Mouse (Mus musculus) myocyte (in vitro differentiated cells): ENCODE results near the gene Pmf1. TPM values are rescaled to one million over a fixed set of nuclear protein-coding genes. Genes with fewer than 3 reads are reported as not detected.

Experiments
- H3K27me3 ChIP-seq: one replicate; pipeline ENCODE4 v1.6.1; 2011; ENCODE audit not compliant: control insufficient read depth, insufficient read depth, insufficient read length
- H3K36me3 ChIP-seq: one replicate; pipeline ENCODE4 v1.6.1; 2011; ENCODE audit not compliant: control insufficient read depth, insufficient read depth
- H3K4me2 ChIP-seq: one replicate; pipeline ENCODE4 v1.6.1; 2011; ENCODE audit warnings: low read depth, control low read depth
- H3K4me3 ChIP-seq: one replicate; pipeline ENCODE4 v1.5.1; 2011; ENCODE audit warnings: mild to moderate bottlenecking, control low read depth, moderate library complexity
- H3K79me2 ChIP-seq: one replicate; pipeline ENCODE4 v1.6.1; 2011; ENCODE audit not compliant: control insufficient read depth, insufficient read depth
- H3ac ChIP-seq: one replicate; pipeline ENCODE4 v1.6.1; 2011; ENCODE audit not compliant: control insufficient read depth, insufficient read length
- CEBPB ChIP-seq: IDR thresholded peaks from 2 replicates; pipeline ENCODE4 v1.6.1; 2011; ENCODE audit warnings: mild to moderate bottlenecking, moderate library complexity; ENCODE audit not compliant: poor library complexity, insufficient read depth, severe bottlenecking
- E2F4 ChIP-seq: IDR thresholded peaks from one replicate; pipeline ENCODE4 v1.6.1; 2011; ENCODE audit warnings: mild to moderate bottlenecking, control low read depth, moderate library complexity; ENCODE audit not compliant: insufficient read depth
- MAX ChIP-seq: IDR thresholded peaks from one replicate; pipeline ENCODE4 v1.6.1; 2011; ENCODE audit warnings: low read depth, mild to moderate bottlenecking, control low read depth
- MYOD1 ChIP-seq, 3 experiments: IDR thresholded peaks; one replicate each; pipeline ENCODE4 v1.6.1; 2011; ENCODE audit warnings: control low read depth in 2 of 3, low read depth in 2 of 3, mild to moderate bottlenecking in 2 of 3, moderate library complexity in 1 of 3; ENCODE audit not compliant: insufficient read length in 2 of 3, control insufficient read depth in 1 of 3
- MYOG ChIP-seq, 3 experiments: IDR thresholded peaks; one replicate each; pipeline ENCODE4 v1.6.1; 2011; ENCODE audit warnings: control low read depth in 2 of 3, low read depth in 2 of 3, mild to moderate bottlenecking in 2 of 3; ENCODE audit not compliant: insufficient read length in 2 of 3, control insufficient read depth in 1 of 3, insufficient read depth in 1 of 3
- POLR2A ChIP-seq: IDR thresholded peaks from one replicate; pipeline ENCODE4 v1.6.1; 2011; ENCODE audit warnings: low read depth, mild to moderate bottlenecking, control low read depth, moderate library complexity; ENCODE audit not compliant: insufficient read length
- POLR2AphosphoS2 ChIP-seq: IDR thresholded peaks from one replicate; pipeline ENCODE4 v1.6.1; 2011; ENCODE audit warnings: low read depth, control low read depth; ENCODE audit not compliant: insufficient read length
- REST ChIP-seq: IDR thresholded peaks from one replicate; pipeline ENCODE4 v1.6.1; 2011; ENCODE audit warnings: mild to moderate bottlenecking, control low read depth, moderate library complexity; ENCODE audit not compliant: insufficient read depth, insufficient read length
- SRF ChIP-seq: IDR thresholded peaks from one replicate; pipeline ENCODE4 v1.6.1; 2011; ENCODE audit warnings: low read depth; ENCODE audit not compliant: control insufficient read depth, insufficient read length
- TCF12 ChIP-seq: IDR thresholded peaks from one replicate; pipeline ENCODE4 v1.6.1; 2011; ENCODE audit warnings: mild to moderate bottlenecking, control low read depth; ENCODE audit not compliant: poor library complexity, insufficient read depth, severe bottlenecking
- TCF3 ChIP-seq: IDR thresholded peaks from one replicate; pipeline ENCODE4 v1.6.1; 2011; ENCODE audit warnings: low read depth, control low read depth; ENCODE audit not compliant: insufficient read length
- USF1 ChIP-seq: IDR thresholded peaks from one replicate; pipeline ENCODE4 v1.6.1; 2011; ENCODE audit warnings: low read depth, mild to moderate bottlenecking, control low read depth, moderate library complexity
- polyA plus RNA-seq: library from polyadenylated mRNA; unstranded; fragments of >200 nt; fragmentation: generic; extraction: Trizol; gene quantifications from one replicate; pipeline ENCODE4 v1.2.1, GENCODE M21; 2012; ENCODE audit warnings: missing spikeins

Gene Pmf1
- polyA plus RNA-seq, 1 experiment, result 59.0 TPM

DNA sequence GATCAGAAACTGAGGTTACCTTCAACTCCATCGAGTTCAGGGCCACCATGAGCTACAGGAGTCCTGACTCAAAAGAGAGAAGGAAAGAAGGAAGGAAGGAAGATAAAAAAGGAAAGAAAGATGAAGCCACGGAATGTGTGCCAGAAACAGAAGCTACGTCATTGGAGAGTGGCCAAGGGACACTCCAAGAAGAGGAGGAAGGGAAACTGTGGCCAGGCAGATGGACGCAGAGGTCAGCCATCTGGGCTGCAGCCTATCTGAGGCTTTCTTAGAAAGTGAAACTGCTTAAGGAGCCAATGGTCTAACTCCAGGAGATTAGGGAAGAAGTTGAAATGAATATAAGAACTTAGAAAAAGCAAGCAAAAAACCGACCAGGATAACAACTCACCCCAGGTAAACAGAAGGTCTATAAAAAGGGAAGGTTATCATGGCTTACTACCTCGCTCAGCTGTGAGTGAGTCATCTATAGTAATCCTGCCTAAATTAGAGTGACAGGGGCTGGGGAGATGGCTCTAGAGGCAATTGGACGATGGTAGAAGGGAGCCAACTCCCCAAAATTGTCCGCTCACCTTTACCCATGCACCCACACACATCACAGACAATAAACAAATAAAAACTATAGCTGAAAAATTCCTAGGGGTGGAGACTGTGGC lies 36.5 kb upstream of the Pmf1 start:
- Histone ChIP-seq H3ac (no peak overlapping the region), H3K27me3 (no peaks in the 10 kb centered on the region), H3K79me2 (no peaks in the 10 kb centered on the region), H3K4me3 (no peak overlapping the region), H3K4me2 (peak overlapping the region; percentile 56), H3K36me3 (no peaks in the 10 kb centered on the region)
- TF ChIP-seq E2F4 (no peak), POLR2A (no peak), MAX (no peak), TCF12 (no peak), REST (no peak), MYOD1 (IDR thresholded peaks at IDR 0.05; ENCODE audit: control insufficient read depth in 1 of 3, insufficient read length in 2 of 3, low read depth in 2 of 3) (no peak), TCF3 (no peak), POLR2AphosphoS2 (no peak), MYOG (IDR thresholded peaks at IDR 0.05; ENCODE audit: control insufficient read depth in 1 of 3, insufficient read depth in 1 of 3, insufficient read length in 2 of 3, low read depth in 2 of 3) (no peak), USF1 (no peak), SRF (no peak), CEBPB (no peak)

GRCm38 (mm10) chr3:88442888-88443287 lies 32.8 kb upstream of the Pmf1 start:
- Histone ChIP-seq H3K4me2 (no peak overlapping the region), H3K79me2 (no peaks in the 10 kb centered on the region), H3K36me3 (no peaks in the 10 kb centered on the region), H3ac (no peak overlapping the region), H3K4me3 (no peak overlapping the region), H3K27me3 (no peaks in the 10 kb centered on the region)
- TF ChIP-seq MAX (no peak), POLR2AphosphoS2 (no peak), TCF12 (no peak), POLR2A (no peak), TCF3 (no peak), REST (no peak), CEBPB (no peak), E2F4 (no peak), USF1 (no peak)

DNA sequence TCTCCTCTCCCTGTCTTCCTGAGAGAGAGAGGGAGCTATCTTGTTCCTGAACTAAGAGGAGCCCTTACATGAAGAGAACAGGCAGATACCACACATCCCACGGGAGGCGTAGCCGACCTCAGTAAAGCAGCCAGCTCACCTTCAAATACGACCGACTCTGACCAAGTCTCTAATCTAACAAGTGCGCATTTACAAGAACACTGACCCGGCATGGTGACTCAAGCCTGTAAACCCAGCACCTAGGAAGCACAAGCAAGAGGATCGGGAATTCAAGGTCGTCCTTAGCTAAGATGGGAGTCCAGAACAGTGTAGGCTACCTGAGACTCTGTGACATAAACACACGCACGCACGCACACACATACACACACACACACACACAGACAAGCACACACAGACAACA lies 32.4 kb upstream of the Pmf1 start:
- H3K36me3 ChIP-seq, result no peaks in the 10 kb centered on the region
- H3K4me3 ChIP-seq, result no peak overlapping the region
- TF ChIP-seq MAX (no peak), TCF12 (no peak), SRF (no peak), TCF3 (no peak), MYOD1 (IDR thresholded peaks at IDR 0.05; ENCODE audit: control insufficient read depth in 1 of 3, insufficient read length in 2 of 3, low read depth in 2 of 3) (no peak)
- H3ac ChIP-seq, result no peak overlapping the region
- no peaks in the 10 kb centered on the region for H3K79me2 ChIP-seq
- no peak overlapping the region for H3K4me2 ChIP-seq
- no peaks in the 10 kb centered on the region for H3K27me3 ChIP-seq

DNA sequence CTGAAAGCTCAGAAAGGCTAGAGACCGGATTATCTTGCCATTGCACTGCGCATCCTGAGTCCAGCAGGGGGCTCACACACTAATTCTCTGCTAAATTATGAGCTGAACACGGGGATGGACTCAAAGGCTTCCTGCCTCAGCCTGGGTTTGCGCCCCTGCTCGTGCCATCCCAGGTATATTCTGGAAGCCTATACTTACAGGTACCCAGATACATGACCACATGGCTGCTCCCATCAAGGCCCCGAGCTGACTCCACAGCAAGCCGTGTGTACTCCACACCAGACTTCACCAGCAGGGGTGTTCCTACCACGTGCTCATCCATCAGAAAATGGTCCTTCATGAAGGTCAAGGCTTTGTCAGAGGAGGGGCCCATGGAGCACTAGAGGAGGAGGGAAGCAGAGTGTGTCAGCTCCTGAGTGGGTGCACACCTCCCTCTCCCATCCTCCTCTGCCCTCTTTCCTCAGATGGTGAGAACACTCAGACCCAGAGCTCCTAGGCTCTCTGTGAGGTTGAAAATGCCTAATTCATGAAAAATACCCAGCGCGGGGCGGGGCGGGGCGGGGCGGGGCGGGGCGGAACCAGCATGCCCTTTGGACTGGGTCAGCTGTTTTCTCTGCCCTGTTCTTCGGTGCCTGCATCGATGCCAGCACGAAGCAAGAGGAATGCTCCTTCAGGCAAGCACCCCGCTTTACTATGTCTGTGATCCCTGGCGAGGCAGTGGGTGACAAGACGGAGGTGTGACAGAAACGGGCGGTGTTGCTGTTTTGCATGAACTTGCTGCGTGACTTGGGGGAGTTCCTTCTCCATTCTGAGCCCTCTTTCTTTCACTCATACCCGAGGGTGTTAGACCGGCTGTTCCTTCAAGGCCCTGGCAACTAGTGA lies 30.6 kb upstream of the Pmf1 start:
- H3K79me2 ChIP-seq, result no peaks in the 10 kb centered on the region
- no peaks in the 10 kb centered on the region for H3K27me3 ChIP-seq
- peak overlapping the region; percentile 76 for H3K4me2 ChIP-seq
- TF ChIP-seq TCF12, result no peak
- no peak for TF ChIP-seq MYOD1 (IDR thresholded peaks at IDR 0.05; ENCODE audit: control insufficient read depth in 1 of 3, insufficient read length in 2 of 3, low read depth in 2 of 3)
- peak; percentile 22 for TF ChIP-seq USF1
- H3K4me3 ChIP-seq, result no peak overlapping the region
- no peaks in the 10 kb centered on the region for H3K36me3 ChIP-seq
- no peak overlapping the region for H3ac ChIP-seq

DNA sequence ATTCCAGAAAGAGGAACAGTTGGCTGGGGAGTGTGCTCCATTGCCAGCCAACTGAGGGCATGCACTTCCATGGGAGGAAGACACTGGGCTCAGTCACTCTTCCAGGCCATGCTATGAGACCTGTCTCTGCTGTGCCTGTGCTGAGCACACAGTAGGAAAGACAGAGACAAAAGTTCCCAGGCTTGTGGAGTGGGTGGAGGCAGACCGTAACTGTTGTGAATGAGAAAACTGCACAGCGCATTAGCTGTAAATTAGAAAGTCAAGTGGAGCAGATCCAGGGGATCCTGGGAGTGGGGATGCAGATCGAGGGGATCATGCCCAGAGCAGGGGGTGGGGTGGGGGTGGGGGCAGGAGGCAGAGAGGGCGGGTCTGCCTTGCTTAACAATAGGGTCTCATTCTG lies 29.5 kb upstream of the Pmf1 start:
- no peak overlapping the region for H3K4me3 ChIP-seq
- no peak for TF ChIP-seq MAX
- TF ChIP-seq TCF12, result no peak
- no peak for TF ChIP-seq MYOG (IDR thresholded peaks at IDR 0.05; ENCODE audit: control insufficient read depth in 1 of 3, insufficient read depth in 1 of 3, insufficient read length in 2 of 3, low read depth in 2 of 3)
- TF ChIP-seq MYOD1 (IDR thresholded peaks at IDR 0.05; ENCODE audit: control insufficient read depth in 1 of 3, insufficient read length in 2 of 3, low read depth in 2 of 3), result no peak
- no peak for TF ChIP-seq REST
- TF ChIP-seq POLR2A, result no peak
- no peak for TF ChIP-seq CEBPB
- no peak for TF ChIP-seq TCF3
- no peak for TF ChIP-seq SRF
- TF ChIP-seq E2F4, result no peak
- TF ChIP-seq POLR2AphosphoS2, result no peak
- TF ChIP-seq USF1, result no peak
- H3K36me3 ChIP-seq, result no peaks in the 10 kb centered on the region
- H3K27me3 ChIP-seq, result no peaks in the 10 kb centered on the region
- no peaks in the 10 kb centered on the region for H3K79me2 ChIP-seq
- H3K4me2 ChIP-seq, result no peak overlapping the region
- H3ac ChIP-seq, result no peak overlapping the region
